Mouse (Mus musculus) hindbrain, embryonic 11.5 days (tissue): Measurements from ENCODE around the gene Gnat2. TPM values are rescaled to one million over a fixed set of nuclear protein-coding genes. Genes with fewer than 3 reads are reported as not detected.

ENCODE experiments used
- ATAC-seq: fragments of 200-750 bp; cut with Nextera tagmentation; 2 replicates; pipeline ENCODE4 v1.8.0; 2017; ENCODE audit warnings: mild to moderate bottlenecking, moderate TSS enrichment, moderate library complexity; ENCODE audit not compliant: low FRiP score
- DNase-seq: peaks from one replicate; pipeline ENCODE4 v3.0.0-alpha.2; 2015; ENCODE audit warnings: low spot score
- H3K27ac ChIP-seq: fragments of 300-500 bp; sonication (generic); 2 replicates; pipeline ENCODE4 v1.5.1; 2014; ENCODE audit warnings: mild to moderate bottlenecking, low read depth, low read length
- H3K27me3 ChIP-seq: fragments of 300-500 bp; sonication (generic); 2 replicates; pipeline ENCODE4 v1.6.1; 2014; ENCODE audit warnings: mild to moderate bottlenecking, low read length, moderate library complexity, mixed read lengths; ENCODE audit not compliant: control insufficient read depth, insufficient read depth
- H3K36me3 ChIP-seq: fragments of 300-500 bp; sonication (generic); 2 replicates; pipeline ENCODE4 v1.6.1; 2014; ENCODE audit warnings: mild to moderate bottlenecking, low read length, moderate library complexity, mixed read lengths; ENCODE audit not compliant: control insufficient read depth, insufficient read depth
- H3K4me1 ChIP-seq: fragments of 300-500 bp; sonication (generic); replicated peaks from 2 replicates; pipeline ENCODE4 v1.6.1; 2014; ENCODE audit warnings: low read length, mixed read lengths; ENCODE audit not compliant: control insufficient read depth, insufficient read depth
- H3K4me2 ChIP-seq: fragments of 300-500 bp; sonication (generic); replicated peaks from 2 replicates; pipeline ENCODE4 v1.6.1; 2014; ENCODE audit warnings: mild to moderate bottlenecking, low read depth, low read length
- H3K4me3 ChIP-seq: fragments of 300-500 bp; sonication (generic); 2 replicates; pipeline ENCODE4 v1.5.1; 2014; ENCODE audit warnings: low read depth, low read length
- H3K9ac ChIP-seq: fragments of 300-500 bp; sonication (generic); 2 replicates; pipeline ENCODE4 v1.6.1; 2014; ENCODE audit warnings: low read depth, low read length
- H3K9me3 ChIP-seq: fragments of 300-500 bp; sonication (generic); 2 replicates; pipeline ENCODE4 v1.6.1; 2016; ENCODE audit warnings: low read length; ENCODE audit not compliant: control insufficient read depth
- WGBS: fragments of 180-500 bp; shearing (Covaris S2); extraction: QIAGEN DNeasy Blood & Tissue Kit; methylation state at CpG from one replicate; pipeline ENCODE4 v1.1.7; 2014; 5-methylcytosine and 5-hydroxymethylcytosine counted together
- polyA plus RNA-seq: library from polyadenylated mRNA; unstranded; fragments of >200 nt; fragmentation: Nextera tagmentation; extraction: Ambion mirVana; gene quantifications from 2 replicates; pipeline ENCODE4 v1.2.1, GENCODE M21; 2014

Gene Gnat2
- polyA plus RNA-seq, 1 experiment from 2014 or later = 0.62 TPM

DNA sequence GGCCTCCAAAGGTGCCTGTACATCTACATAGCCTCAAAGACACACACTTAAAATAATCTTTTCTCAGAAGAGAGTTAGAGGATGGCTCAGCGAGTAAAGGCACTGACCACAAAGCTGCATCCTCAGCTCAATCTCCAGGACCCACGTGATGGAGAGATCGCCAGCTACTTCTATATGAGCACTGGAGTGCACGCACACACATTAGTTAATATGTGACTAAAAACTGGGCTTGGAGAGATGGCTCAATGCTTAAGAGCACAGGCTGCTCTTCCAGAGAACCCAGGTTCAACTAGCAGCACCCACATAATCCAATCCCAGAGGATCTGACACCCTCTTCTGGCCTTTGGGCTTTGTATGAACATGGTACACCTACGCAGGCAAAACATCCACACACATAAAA, 38.6 kb downstream of the Gnat2 start:
- Histone ChIP-seq H3K4me1 (no peaks in the 10 kb centered on the region; the same call in 1 of the 2 replicates), H3K9ac (no peak overlapping the region), H3K9me3 (no peaks in the 10 kb centered on the region), H3K27me3 (no peaks in the 10 kb centered on the region), H3K4me2 (no peak overlapping the region), H3K4me3 (no peak overlapping the region), H3K27ac (no peak overlapping the region), H3K36me3 (no peaks in the 10 kb centered on the region)
- ATAC-seq = no peak
- DNase-seq = no peak
- 87% methylated on average over 5 of the region's 5 CpGs for WGBS

DNA sequence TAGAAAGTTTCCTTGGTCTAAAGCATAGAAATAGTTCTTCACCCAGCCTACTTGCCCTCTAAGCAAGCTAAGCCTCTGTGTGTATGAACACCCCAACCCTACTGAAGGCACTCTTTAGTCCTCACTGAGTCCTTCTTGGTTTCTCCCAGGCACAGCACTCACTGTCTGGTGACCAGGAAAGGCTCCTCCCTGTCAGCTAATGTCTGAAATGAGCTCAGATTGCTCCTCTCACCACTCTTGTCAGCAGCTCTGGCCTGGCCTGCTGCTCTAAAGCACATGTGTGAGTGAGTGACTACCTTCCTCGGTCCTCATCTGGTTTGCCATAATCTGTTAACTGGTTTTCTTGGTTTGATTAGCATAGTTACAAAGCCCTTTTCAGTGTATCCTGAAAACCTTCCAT, 39.2 kb downstream of the Gnat2 start:
- H3K27me3 ChIP-seq = no peaks in the 10 kb centered on the region
- 92% methylated on average over 1 of the region's 1 CpGs for WGBS

DNA sequence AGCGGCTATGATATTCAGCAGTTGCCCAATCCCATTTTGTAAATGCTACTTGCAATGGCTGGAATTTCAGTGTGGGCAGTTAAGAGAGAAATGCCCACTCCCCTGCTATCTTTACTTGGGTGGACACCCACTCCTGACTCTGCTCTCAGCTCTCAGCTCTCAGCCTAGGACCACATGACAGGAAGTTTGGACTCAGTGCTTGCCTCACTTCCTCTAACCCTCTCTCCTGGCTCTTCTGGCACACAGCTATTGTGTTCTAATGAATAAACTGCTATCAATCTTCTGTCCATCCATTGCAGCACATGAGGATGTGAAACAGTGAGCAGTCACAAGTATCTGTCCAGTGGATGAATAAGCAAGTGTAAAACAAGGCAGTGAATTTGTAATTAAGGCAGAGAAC, 39.9 kb downstream of the Gnat2 start:
- 89% methylated on average over 1 of the region's 1 CpGs for WGBS
- H3K9ac ChIP-seq = no peak overlapping the region

More for the DNA sequence above, 39.2 kb downstream of the Gnat2 start:
- no peak for DNase-seq
- H3K9ac ChIP-seq = no peak overlapping the region
- H3K27ac ChIP-seq = no peak overlapping the region
- H3K9me3 ChIP-seq = no peaks in the 10 kb centered on the region
- H3K4me3 ChIP-seq = no peak overlapping the region
- no peak for ATAC-seq
- no peaks in the 10 kb centered on the region; the same call in 1 of the 2 replicates for H3K4me1 ChIP-seq
- H3K36me3 ChIP-seq = no peaks in the 10 kb centered on the region
- H3K4me2 ChIP-seq = no peak overlapping the region

DNA sequence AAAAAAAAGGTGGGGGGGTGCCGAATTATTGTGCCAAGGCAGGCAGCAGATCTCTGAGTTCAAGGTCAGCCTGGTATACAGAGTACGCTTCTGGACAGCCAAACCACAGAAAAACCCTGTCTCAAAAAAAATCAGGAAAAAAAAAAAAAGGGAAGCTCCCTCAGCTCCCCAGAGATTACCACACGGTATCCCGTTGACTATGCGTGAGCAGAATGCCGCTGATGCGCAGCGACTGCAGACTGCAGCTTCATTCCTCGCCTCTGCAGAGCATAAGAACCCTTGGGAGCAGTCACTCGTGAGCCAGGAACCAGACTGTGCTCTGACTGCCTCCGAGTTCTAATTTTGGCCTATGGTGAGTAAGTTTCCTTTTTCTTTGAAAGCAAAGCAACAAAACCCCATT, 42.1 kb downstream of the Gnat2 start:
- Histone ChIP-seq H3K27me3 (no peaks in the 10 kb centered on the region), H3K9me3 (no peaks in the 10 kb centered on the region), H3K4me1 (no peaks in the 10 kb centered on the region; the same call in 1 of the 2 replicates), H3K9ac (no peak overlapping the region), H3K36me3 (no peaks in the 10 kb centered on the region), H3K4me2 (no peak overlapping the region), H3K4me3 (no peak overlapping the region), H3K27ac (no peak overlapping the region)
- ATAC-seq = no peak
- peak; percentile 13 for DNase-seq
- WGBS = 76% methylated on average over 11 of the region's 11 CpGs

More for the DNA sequence above, 39.9 kb downstream of the Gnat2 start:
- no peak for DNase-seq
- H3K27me3 ChIP-seq = no peaks in the 10 kb centered on the region
- H3K9me3 ChIP-seq = no peaks in the 10 kb centered on the region
- H3K4me1 ChIP-seq = no peaks in the 10 kb centered on the region; the same call in 1 of the 2 replicates
- H3K36me3 ChIP-seq = no peaks in the 10 kb centered on the region
- H3K4me2 ChIP-seq = no peak overlapping the region
- H3K27ac ChIP-seq = no peak overlapping the region
- no peak for ATAC-seq
- H3K4me3 ChIP-seq = no peak overlapping the region

DNA sequence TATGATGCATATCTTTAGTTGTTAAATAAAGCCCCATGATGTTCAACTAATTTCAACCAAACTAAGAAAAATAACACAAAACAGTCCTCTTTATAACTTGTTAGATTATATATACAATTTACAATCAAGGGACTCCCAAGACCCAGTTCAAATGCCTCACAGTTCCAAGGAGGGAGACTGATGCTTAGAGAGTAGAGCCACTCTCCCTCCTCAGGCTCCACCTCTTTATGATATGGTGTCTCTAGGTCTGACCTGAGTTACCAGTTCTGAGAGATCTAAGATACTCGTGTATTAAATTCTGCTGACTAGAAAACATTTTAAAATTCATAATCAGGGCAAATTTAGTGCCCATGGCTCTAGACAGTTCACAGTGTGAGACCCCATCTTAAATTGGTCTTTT, 46.5 kb downstream of the Gnat2 start:
- H3K27ac ChIP-seq = no peak overlapping the region
- 86% methylated on average over 1 of the region's 1 CpGs for WGBS

DNA sequence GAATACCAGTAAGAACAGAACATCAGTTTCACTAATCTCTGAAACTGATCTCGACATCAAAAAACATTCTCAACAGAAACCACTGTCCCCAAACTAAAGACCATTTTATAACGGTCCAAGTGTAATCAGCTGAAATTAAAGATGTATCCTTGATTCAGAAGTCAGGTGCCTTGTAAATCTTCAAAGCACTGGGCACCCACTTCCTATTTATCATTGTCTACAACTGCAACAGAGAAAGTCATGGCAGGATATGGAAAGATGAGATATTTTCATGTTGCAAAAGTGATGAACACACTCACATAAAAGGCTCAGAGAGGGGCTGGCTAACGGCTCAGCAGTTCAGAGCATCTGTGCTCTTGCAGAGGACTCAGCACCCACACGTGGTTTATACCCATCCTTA, 48.2 kb downstream of the Gnat2 start:
- Histone ChIP-seq H3K36me3 (no peaks in the 10 kb centered on the region), H3K27ac (no peak overlapping the region), H3K9me3 (no peaks in the 10 kb centered on the region), H3K9ac (no peak overlapping the region), H3K4me3 (no peak overlapping the region), H3K4me2 (no peak overlapping the region), H3K4me1 (no peaks in the 10 kb centered on the region), H3K27me3 (no peaks in the 10 kb centered on the region)
- ATAC-seq = no peak
- no peak for DNase-seq
- 86% methylated on average over 4 of the region's 4 CpGs for WGBS

More for the DNA sequence above, 46.5 kb downstream of the Gnat2 start:
- H3K9me3 ChIP-seq = no peaks in the 10 kb centered on the region
- H3K4me2 ChIP-seq = no peak overlapping the region
- H3K9ac ChIP-seq = no peak overlapping the region
- H3K4me3 ChIP-seq = no peak overlapping the region
- ATAC-seq (no peak), DNase-seq (no peak)
- H3K4me1 ChIP-seq = no peaks in the 10 kb centered on the region
- no peaks in the 10 kb centered on the region for H3K27me3 ChIP-seq
- H3K36me3 ChIP-seq = no peaks in the 10 kb centered on the region

DNA sequence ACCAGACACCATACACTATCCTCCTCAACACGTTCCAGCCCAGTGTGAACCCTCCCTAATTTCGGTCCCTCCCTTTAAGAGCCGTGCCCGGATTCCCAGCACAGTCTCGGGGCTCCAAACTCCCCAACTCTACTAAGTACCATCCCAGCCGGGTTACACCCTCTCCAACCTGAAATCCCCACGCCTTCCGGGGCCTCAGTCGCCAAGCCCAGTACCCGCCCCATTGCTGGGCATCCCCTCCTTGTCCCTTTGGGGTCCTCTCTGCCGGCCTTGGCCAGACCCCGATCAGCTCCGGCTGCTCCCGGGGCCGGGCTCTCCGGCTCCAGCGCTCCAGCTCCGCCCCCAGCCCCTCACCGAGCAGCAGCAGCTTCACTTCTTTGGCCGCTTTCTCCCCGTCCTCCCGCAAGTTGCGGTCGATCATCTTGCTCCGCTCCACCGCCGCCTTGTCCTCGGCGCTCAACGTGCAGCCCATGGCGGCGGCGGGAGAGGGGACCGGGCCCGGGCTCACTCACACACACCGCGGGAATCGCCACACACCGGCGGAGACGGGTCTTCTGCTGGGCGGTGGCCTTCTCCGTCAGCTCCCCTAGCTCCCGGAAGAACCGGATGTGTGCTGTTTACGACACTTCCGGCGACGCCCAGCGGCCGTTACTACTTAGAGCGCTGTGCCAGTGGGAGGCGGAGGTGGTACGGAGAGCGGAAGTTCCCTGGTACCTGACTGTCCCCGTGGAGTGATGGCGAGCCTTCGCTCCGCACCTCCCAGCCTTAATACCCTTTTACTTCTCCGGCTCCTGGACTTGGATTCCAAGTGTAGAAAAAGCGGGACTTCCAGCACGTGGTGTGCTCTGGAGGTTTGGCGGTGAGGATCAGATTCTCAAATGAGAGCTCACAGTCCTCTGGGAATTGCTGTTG, 53.2 kb downstream of the Gnat2 start, which contains the start of gene Gnai3:
TSS of gene Gnai3 (minus strand) at position 613 of the 912 bp plus-strand sequence.
- Histone ChIP-seq H3K4me1 (no peaks in the 10 kb centered on the region), H3K27me3 (no peaks in the 10 kb centered on the region), H3K9me3 (no peaks in the 10 kb centered on the region), H3K9ac (peak within 1 kb of the TSS; percentile 81), H3K27ac (peak within 1 kb of the TSS; percentile 85), H3K4me3 (peak within 1 kb of the TSS; percentile 88), H3K36me3 (no peaks in the 10 kb centered on the region), H3K4me2 (peak within 1 kb of the TSS; percentile 71)
- peak; percentile 95 for DNase-seq
- under 1% methylated on average over 62 of the region's 63 CpGs for WGBS
- ATAC-seq = peak; percentile 96

DNA sequence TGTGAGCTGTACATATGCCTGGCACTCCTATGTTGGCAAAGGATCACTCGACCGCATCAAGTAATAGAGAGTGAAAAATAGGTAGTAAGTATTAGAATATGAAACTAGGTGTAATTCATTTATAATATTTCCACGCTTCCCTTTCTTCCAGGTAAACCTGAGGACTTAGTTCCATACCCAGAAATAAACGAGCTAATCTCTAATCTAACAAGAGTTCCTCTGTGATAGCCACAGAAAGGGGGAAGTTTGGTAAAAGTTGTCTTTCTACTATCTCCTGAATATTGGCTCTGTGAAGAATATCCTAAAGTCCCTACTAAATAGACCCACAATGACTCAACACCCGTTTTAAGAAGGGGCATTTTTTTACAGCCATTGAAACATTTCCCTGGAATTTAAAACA, 54.1 kb downstream of the Gnat2 start:
- peak overlapping the region; percentile 81 for H3K9ac ChIP-seq
- H3K27ac ChIP-seq = no peak overlapping the region
- DNase-seq (no peak), ATAC-seq (no peak)
- no peaks in the 10 kb centered on the region for H3K4me1 ChIP-seq
- H3K9me3 ChIP-seq = no peaks in the 10 kb centered on the region
- 64% methylated on average over 5 of the region's 5 CpGs for WGBS
- H3K27me3 ChIP-seq = no peaks in the 10 kb centered on the region
- H3K4me3 ChIP-seq = peak overlapping the region; percentile 88
- peak overlapping the region; percentile 71 for H3K4me2 ChIP-seq
- H3K36me3 ChIP-seq = no peaks in the 10 kb centered on the region
